Mouse (Mus musculus) v-Abl transformed pro-B cells (cell line): Measurements from ENCODE around the gene Hmg20a.
"Not testable (repeated sequence)": the region's sequence is repeated elsewhere in the genome, so short reads cannot be mapped to it uniquely, and the experiment has no call there.

Experiments used
- in situ Hi-C, 2 experiments: fragments of 400-800 bp; cut with MboI; formaldehyde crosslinking; loops; one replicate each; pipeline ENCODE4 v1.15.1; 2025; ENCODE audit not compliant: unreplicated experiment in 2 of 2

Hmg20a gene

GRCm38 (mm10) chr9:56435821-56436526 lies 17.6 kb downstream of the Hmg20a start:
- in situ Hi-C loops: no loop called here

- in situ Hi-C loops: not testable (repeated sequence)
These were observed 19.0 kb downstream of the Hmg20a start for GRCm38 (mm10) chr9:56437300-56437892.

GRCm38 (mm10) chr9:56439699-56440098 lies 21.3 kb downstream of the Hmg20a start:
- in situ Hi-C loops: no loop called here

- in situ Hi-C loops: no loop called here
These were observed 33.2 kb downstream of the Hmg20a start for GRCm38 (mm10) chr9:56451570-56451969.

GRCm38 (mm10) chr9:56453038-56453815 lies 34.8 kb downstream of the Hmg20a start:
- in situ Hi-C loops: no loop called here

- in situ Hi-C loops: no loop called here
These were observed 38.0 kb downstream of the Hmg20a start for GRCm38 (mm10) chr9:56456426-56456825.

GRCm38 (mm10) chr9:56460987-56461386 lies 42.6 kb downstream of the Hmg20a start:
- in situ Hi-C loops: no loop called here

GRCm38 (mm10) chr9:56462606-56463005 lies 44.2 kb downstream of the Hmg20a start:
- in situ Hi-C loops: no loop called here

- in situ Hi-C loops: no loop called here
These were observed 44.6 kb downstream of the Hmg20a start for GRCm38 (mm10) chr9:56463046-56463445.

- in situ Hi-C loops: no loop called here
These were observed 45.5 kb downstream of the Hmg20a start for GRCm38 (mm10) chr9:56463686-56464515.

- in situ Hi-C loops: no loop called here
These were observed 46.6 kb downstream of the Hmg20a start for GRCm38 (mm10) chr9:56464863-56465654.

- in situ Hi-C loops: no loop called here
These were observed 47.8 kb downstream of the Hmg20a start for GRCm38 (mm10) chr9:56466251-56466650.

GRCm38 (mm10) chr9:56469656-56470055 lies 51.2 kb downstream of the Hmg20a start:
- in situ Hi-C loops: no loop called here

GRCm38 (mm10) chr9:56470291-56470690 lies 51.9 kb downstream of the Hmg20a start:
- in situ Hi-C loops: no loop called here

GRCm38 (mm10) chr9:56478975-56479647 lies 60.7 kb downstream of the Hmg20a start:
- in situ Hi-C loops: no loop called here

GRCm38 (mm10) chr9:56482623-56483022 lies 64.2 kb downstream of the Hmg20a start:
- in situ Hi-C loops: no loop called here

- in situ Hi-C loops: no loop called here
These were observed 67.0 kb downstream of the Hmg20a start for GRCm38 (mm10) chr9:56485423-56485822.

GRCm38 (mm10) chr9:56486158-56486557 lies 67.7 kb downstream of the Hmg20a start:
- in situ Hi-C loops: no loop called here

GRCm38 (mm10) chr9:56487651-56488050 lies 69.2 kb downstream of the Hmg20a start:
- in situ Hi-C loops: no loop called here
